Mouse (Mus musculus): Measurements from ENCODE around the gene Uba5. TPM values are rescaled to one million over a fixed set of nuclear protein-coding genes. Genes with fewer than 3 reads are reported as not detected.

The Uba5 gene
- total RNA-seq, 2 experiments from 2014 or later = 11.9 to 12.0 TPM

DNA sequence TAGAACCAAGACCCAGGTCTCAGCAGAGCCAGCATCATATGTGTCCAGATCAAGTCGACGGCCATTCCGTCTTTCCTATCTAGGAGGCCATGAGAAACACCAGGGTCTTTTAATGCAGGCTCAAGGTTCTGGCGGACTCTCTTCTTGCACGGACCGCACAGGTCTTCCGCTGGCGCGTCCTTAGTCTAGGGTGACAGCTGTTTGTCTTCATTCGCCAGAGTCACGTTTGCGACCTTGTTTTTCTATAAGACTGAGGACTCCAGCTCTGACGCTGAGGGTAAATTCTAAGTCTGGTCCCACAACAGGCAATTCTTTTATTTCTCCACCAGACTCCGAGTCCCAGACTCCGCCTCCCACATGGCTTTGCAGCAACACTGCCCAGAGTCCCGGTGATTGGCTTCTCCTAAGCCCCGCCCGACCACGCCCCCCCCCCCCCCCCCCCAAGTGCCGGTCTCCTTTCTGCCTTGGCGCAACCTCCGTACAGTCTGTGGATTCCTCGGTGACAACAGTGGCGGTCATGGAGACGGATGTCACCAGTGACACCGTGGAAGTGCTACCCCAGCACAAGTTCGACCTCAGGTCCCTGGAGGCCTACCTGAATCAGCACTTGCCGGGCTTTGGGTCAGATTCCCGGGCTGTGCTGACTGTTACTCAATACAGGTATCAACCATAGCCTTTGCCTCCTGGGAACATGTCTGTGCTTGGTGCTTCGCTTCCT, 469 bp upstream of the Uba5 start, which contains the start of gene Acad11:
Gene Acad11, plus strand, starts transcription at position 134 of the 718 bp plus-strand sequence.
- peak; percentile 83 for DNase-seq

DNA sequence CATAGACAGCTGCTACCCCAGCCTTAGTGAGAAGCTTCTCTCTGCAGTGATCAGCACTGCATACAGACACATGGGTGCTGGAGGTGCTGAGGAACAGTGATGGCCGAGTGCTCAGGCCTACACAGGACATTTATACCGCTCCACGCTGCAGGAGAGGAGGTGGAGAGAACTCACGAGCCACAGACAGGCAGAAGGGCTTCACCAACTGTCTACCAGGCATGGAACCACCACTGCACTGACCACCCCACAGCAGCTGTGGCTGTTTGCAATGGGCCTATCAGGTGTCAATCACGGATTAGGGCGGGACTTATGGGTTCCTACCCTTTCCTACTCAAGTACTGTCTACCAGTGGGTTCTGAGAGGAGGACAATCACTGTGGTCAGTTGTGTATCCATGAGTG, 11.9 kb downstream of the Uba5 start:
- DNase-seq = no peak

DNA sequence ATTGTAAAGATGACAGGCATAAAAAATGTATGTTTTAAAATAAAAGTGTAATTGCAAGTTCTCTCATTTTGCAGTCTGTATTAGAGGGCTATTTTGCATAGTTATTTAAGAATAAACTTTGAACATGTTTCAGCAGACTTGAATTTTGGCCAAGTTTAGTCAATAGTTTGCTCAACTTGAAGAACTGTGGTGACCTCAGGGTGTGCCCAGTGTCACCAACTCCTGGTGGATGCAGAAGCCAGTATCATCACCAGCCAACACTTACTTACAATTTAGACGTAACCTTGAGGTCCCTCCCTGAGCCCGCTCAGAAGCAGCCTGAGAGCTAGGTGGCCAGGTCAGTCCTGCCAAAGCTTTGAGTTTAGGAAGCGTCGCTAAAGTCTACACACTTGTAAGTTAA, 19.3 kb downstream of the Uba5 start:
- no peak for DNase-seq

DNA sequence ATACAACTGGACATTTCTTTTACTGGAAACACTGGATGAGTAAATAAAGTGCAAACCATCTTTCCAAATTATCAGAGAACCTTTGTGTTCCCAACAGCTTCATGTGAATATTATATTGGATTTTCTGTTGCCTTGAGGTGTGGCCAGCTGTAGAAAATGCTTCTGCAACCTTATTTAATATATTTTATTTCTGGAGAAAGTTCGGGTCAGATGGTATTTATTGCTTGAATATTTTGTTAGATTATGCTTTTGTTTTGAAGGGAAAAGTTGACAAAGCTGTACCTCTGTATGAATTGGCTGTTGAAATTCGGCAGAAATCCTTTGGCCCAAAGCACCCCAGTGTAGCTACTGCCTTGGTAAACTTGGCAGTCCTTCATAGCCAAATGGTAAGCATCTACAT, 22.6 kb downstream of the Uba5 start, which contains the start of gene Gm28305:
Gene Gm28305, plus strand, starts transcription at position 301 of the 400 bp plus-strand sequence.
- no peak for DNase-seq

DNA sequence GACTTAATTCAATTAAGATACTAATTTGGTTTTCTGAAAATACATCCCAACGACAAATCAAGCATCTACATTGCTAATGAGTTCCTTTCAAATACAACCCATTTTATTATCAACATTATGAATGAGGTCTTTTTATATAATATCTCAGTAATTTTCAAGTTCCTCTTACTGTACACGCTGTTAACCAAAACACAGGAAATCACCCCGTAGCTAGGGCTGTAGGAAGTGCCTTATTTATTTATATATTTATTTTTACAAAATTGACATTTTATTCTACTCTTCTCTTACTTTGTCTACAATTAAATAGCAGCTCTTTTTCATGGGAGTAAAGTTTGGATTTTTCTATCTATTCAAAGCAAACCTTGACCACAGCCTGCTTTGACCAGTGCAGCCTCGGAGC, 23.2 kb downstream of the Uba5 start:
- DNase-seq = no peak

DNA sequence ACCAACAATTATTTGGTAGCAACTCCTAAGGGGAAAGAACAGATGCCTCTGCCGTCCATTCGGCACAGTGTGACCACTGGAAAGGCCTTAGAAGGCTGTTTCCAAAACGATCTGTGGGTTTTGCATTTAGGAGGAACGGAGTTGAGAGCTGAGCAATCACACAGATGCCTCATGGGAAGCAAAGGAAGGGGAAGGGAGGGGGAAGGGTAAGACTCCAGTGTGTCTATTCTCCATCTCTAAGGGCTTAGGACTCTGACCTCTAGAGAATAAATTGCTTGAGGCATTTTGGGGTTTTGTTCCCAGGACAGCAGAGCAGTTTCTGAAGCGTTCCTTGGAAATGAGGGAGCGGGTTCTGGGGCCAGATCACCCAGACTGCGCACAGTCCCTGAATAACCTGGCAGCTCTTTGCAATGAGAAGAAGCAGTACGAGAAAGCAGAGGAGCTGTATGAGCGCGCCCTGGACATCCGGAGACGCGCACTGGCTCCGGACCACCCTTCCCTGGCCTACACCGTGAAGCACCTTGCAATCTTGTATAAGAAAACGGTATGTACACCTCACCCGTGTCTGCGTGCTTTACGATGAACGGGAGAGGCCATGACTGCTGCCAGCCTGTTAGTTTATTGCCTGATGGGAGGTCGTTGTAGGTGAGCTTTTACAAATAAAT, 23.8 kb downstream of the Uba5 start:
- DNase-seq = no peak

DNA sequence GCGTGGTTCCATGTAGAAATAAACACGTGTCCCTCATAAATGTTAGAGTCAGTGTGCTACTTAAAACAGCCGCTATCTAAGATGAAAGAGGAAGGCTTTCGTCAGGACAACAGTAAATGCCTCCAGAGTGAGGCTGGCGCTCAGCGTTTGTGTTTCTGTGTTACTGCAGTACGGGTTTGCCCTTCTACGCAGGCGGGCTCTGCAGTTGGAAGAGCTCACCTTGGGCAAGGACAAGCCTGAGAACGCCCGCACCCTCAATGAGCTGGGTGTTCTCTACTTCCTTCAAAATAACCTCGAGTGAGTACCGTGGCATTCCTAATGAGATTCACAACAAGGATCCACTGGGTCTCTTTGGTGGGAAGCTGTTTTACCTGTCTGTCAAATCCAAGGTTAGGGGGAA, 24.7 kb downstream of the Uba5 start:
- no peak for DNase-seq

DNA sequence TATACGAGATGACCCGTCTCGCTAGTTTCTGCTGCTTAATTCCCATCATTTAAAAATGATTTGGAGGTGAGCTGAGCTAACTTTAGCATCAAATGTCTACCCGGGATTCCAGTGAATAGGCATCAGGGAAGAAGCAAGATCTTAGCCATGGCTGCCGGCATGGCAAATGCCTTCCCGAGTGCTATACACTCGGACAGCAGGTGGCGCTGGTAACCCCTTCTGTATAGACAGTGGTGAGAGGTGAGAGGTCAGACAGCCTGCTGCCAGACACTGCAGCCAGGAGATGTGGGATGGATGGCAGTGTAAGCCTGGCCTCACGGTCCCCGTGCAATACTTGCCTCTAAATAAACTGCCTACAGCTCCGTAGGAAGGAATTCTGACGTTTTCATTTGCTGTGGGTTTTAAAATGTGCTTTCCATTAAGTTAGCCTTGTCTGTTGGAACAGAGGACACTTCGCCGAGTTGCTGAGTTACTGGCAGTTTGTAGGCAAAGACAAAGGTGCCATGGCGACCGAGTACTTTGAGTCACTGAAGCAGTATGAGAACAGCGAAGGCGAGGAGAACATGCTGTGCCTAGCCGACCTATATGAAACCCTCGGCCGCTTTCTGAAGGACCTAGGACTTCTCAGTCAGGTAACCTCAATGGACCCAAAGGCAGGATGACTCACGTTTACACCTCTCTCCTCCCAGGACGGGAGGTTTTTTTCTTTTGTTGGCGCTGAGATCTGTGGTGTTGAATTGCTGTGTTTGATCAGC, 27.5 kb downstream of the Uba5 start:
- DNase-seq = peak; percentile 42

DNA sequence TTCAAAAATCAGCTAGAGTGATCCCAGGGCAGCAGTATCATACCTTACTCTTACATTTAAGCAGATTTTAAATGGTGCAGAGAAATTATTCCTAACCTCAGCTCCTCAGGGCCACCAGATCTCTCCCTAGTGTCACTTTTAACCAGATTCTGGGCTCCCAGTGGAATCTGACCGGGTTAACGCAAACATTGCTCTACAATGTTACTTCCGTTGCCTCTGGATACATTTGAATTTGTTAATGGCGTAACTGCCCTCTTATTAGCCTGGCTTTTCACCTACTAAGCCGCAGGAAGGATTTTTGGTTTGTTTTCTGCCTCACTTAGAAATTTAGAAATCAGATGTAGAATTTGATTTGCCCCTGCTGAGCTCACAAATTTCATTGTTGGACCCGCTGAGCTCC, 28.2 kb downstream of the Uba5 start:
- no peak for DNase-seq

DNA sequence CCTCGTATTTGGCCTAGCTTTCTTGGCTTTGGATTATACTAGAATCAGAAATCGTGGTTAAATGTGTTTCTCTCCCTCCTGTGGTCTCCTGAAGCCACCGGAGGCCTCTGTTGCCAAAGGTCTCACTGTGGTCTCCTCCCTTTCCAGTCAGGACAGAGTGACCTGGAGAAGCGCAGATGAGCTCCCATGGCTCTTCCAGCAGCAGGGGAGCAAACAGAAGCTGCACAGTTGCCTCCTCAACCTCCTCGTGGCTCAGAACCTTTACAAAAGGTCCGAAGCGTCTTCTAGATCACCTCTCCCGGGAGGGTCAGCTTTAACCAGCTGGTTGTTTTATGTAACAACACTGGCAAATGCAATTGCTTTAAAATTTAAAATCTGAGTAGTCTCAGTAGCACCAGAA, 28.7 kb downstream of the Uba5 start:
- DNase-seq = no peak

DNA sequence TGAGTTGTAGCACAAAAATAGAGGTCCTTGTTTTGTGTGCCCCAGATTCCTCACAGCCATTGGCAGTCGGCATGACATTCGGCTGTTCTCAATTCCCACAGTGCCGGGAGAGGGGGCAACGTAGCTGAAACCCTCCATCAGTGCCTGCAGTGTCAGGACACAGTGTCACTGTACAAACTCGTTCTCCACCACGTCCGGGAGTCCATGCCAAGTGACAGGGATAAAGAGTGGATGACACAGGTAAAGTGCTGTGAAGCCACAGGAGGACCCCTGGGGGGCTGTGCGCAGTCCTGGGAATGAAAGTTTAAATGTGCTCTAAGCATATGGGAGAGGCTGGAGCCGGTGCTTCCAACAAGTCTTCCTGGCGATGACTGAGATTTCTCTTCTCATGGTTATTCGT, 33.1 kb downstream of the Uba5 start:
- no peak for DNase-seq

DNA sequence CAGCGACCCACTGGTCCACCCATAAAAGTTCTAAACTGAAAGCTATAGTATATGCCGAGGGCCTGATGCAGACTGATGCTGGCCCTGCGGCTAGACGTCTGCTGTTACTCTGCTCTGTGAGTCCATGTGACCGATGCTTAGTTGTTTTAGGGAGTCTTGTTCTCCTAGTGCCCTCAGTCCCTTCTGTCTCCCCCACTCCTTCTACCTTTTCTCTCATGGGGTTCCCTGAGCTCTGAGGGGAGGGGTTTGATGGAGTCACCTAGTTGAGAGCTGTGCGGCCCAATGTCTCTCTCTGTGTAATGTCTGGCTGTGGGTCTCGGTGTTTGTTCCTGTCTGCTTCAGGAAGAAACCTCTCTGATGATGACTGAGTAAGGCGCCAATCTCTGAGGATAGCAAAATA, 35.7 kb downstream of the Uba5 start:
- DNase-seq = no peak

DNA sequence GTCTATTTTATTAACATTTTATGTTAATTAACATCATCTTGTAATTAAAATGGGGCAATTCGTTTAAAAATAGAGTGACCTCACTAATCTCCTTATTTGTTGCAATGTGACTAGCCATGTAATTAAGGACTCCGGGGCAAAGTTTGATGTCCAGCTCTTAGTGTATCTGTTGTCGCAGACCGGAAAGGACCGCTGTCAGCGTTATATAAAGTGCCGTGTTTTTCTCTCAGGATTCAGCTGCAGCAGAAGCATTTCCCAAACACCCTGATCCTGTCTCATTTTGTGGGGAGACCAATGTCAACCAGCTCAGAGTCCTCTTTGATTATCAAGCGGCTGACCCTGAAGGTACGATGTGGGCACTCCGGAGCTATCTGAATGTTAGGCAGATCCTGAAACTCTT, 41.9 kb downstream of the Uba5 start:
- DNase-seq = no peak

DNA sequence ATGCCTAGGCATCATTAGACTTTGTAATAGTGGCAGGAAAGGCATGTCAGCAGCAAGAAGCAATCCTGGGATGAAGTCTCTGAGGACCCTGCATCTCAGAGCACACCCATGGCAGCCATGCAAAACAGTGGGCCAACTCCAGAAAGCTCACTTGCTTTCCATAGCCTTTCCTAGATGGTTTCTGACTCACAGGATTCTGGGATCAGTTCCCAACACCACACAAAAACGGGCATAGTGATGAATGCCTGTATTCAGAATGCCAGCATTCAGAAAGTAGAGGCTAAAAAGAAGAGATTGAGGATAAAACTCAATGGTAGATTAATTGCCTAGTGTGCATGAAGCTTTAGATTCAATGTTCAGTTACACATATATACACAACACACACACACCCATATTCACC, 48.4 kb downstream of the Uba5 start:
- DNase-seq = no peak

DNA sequence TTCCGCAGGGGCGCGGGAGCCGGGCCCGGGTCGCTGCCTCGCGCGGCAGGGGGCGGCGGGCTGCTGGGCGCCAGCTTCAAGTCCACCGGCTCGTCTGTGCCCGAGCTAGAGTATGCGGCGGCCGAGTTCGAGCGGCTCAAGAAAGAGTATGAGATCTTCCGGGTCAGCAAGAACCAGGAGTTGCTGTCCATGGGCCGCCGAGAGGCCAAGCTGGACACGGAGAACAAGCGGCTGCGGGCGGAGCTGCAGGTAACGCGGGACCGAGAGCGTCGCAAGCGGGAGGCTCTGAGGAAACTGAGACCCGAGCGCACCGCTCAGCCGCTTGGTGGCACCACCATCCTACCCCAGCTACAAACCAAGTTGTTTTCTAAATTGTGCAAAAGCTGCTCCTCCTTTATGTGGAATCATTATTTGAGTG, 60.0 kb downstream of the Uba5 start:
- no peak for DNase-seq

DNA sequence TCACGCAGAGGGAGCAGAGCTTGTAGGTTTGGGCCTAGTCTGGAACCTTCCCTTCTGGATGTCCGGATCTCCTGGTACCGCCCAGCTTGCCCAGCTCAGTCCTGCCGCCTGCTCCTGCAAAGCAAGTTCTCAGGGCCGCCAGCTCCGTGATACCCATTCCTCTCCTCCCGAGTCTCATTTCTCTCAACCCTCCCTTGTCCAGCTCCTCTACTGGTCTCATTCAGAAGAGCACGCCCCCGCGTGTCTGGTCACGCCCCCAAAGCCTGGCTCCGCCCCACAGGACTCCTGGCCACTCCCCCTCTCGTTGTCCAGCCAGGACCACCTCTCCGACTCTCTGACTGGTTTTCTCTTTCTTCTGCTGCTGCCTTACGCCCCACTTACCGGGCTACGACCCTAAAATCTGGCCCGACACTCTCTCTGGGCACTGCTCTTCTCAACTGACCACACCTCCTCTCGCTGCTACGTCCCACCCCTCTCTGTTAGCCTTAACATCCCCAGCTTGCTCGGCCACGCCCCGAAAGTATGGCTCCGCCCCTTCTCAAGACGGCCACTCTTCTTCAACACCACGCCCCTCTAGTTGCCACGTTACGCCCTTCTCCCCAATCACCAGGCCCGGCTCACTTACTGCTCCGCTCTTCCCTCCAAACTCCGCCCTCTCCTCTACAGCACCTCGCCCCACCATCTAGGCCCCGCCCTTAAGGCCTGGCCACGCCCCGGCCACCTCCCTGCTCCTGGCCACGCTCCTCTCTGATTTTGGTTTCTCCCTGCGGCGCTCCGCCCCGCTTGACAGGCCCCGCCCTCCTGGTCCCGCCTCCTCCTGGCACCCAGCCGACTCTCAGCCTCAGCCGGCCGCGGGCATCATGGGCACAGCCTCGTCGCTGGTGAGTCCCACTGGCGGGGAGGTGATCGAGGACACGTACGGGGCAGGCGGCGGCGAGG, 60.7 kb downstream of the Uba5 start, which contains the start of gene Nphp3:
Gene Nphp3, plus strand, starts transcription at position 624 of the 939 bp plus-strand sequence.
- DNase-seq = peak; percentile 99

DNA sequence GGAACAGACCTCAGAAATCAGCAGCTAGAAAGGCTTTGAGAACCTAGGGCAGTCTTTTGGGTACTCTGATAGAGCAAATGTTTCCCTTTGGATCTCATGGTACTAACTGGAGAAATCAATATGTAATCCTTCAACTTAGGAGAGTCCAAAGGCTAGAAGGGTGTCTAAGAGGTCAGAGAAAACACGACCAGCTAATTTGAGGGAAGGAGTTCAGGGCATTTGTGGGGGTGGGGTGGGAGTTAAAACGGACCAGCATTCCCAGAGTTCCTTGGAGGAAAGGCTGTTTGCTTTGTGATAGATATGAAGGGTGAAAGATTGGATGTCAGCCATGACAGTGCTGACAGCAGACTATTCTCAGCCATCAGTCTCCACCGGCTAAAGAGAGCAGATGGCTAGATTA, 62.3 kb downstream of the Uba5 start:
- DNase-seq = no peak

Data from gastrocnemius, postnatal 25 days (tissue).